Mouse (Mus musculus) kidney, embryonic 16.5 days (tissue): ENCODE results near the gene Bahcc1. TPM values are rescaled to one million over a fixed set of nuclear protein-coding genes. Genes with fewer than 3 reads are reported as not detected.
A peak's percentile ranks its signal among the peaks of the same experiment; 100 is the strongest.

Experiments used
- ATAC-seq: fragments of 200-750 bp; cut with Nextera tagmentation; 2 replicates; pipeline ENCODE4 v1.8.0; 2017; ENCODE audit warnings: moderate TSS enrichment; ENCODE audit not compliant: low FRiP score, low TSS enrichment
- H3K27ac ChIP-seq: fragments of 300-500 bp; sonication (generic); 2 replicates; pipeline ENCODE4 v1.5.1; 2014; ENCODE audit warnings: low read length
- H3K27me3 ChIP-seq: fragments of 300-500 bp; sonication (generic); 2 replicates; pipeline ENCODE4 v1.6.1; 2014; ENCODE audit warnings: low read length, control low read depth, mixed read lengths; ENCODE audit not compliant: insufficient read depth
- H3K36me3 ChIP-seq: fragments of 300-500 bp; sonication (generic); 2 replicates; pipeline ENCODE4 v1.6.1; 2014; ENCODE audit warnings: low read length, control low read depth, mixed read lengths; ENCODE audit not compliant: insufficient read depth
- H3K4me1 ChIP-seq: fragments of 300-500 bp; sonication (generic); 2 replicates; pipeline ENCODE4 v1.6.1; 2014; ENCODE audit warnings: low read length, control low read depth, mixed read lengths; ENCODE audit not compliant: insufficient read depth
- H3K4me2 ChIP-seq: fragments of 300-500 bp; sonication (generic); replicated peaks from 2 replicates; pipeline ENCODE4 v1.6.1; 2014; ENCODE audit warnings: low read depth, low read length
- H3K4me3 ChIP-seq: fragments of 300-500 bp; sonication (generic); 2 replicates; pipeline ENCODE4 v1.5.1; 2014; ENCODE audit warnings: mild to moderate bottlenecking, low read length
- H3K9ac ChIP-seq: fragments of 300-500 bp; sonication (generic); replicated peaks from 2 replicates; pipeline ENCODE4 v1.6.1; 2014; ENCODE audit warnings: low read length
- H3K9me3 ChIP-seq: fragments of 300-500 bp; sonication (generic); 2 replicates; pipeline ENCODE4 v1.6.1; 2016; ENCODE audit warnings: low read length, control low read depth
- WGBS: fragments of 180-500 bp; shearing (Covaris S2); extraction: QIAGEN DNeasy Blood & Tissue Kit; methylation state at CpG from one replicate; pipeline ENCODE4 v1.1.7; 2014; 5-methylcytosine and 5-hydroxymethylcytosine counted together
- polyA plus RNA-seq: library from polyadenylated mRNA; unstranded; fragments of >200 nt; fragmentation: Nextera tagmentation; extraction: Ambion mirVana; gene quantifications from 2 replicates; pipeline ENCODE4 v1.2.1, GENCODE M21; 2015

Bahcc1 gene
- polyA plus RNA-seq, 1 experiment from 2014 or later, result 14.2 TPM

- 6% methylated on average over 29 of the region's 29 CpGs for WGBS
- no peaks in the 10 kb centered on the region for H3K27me3 ChIP-seq
- peaks cover 69% of the 10 kb centered on the region for H3K4me1 ChIP-seq
- peak overlapping the region; percentile 96 for H3K27ac ChIP-seq
- H3K9me3 ChIP-seq, result no peaks in the 10 kb centered on the region
- H3K36me3 ChIP-seq, result no peaks in the 10 kb centered on the region
- H3K9ac ChIP-seq, result peak overlapping the region; percentile 63
- H3K4me3 ChIP-seq, result peak overlapping the region; percentile 77
- no peak for ATAC-seq
- H3K4me2 ChIP-seq, result peak overlapping the region; percentile 88
Observed at GRCm38 (mm10) chr11:120240941-120241890, 8.5 kb downstream of the Bahcc1 start.

GRCm38 (mm10) chr11:120241981-120242725 lies 9.4 kb downstream of the Bahcc1 start:
- H3K36me3 ChIP-seq, result no peaks in the 10 kb centered on the region
- H3K27ac ChIP-seq, result peak overlapping the region; percentile 96
- 0 out of 2 replicates have a peak, but pooled peaks have one; percentile 4 for ATAC-seq
- no peaks in the 10 kb centered on the region for H3K27me3 ChIP-seq
- peaks cover 79% of the 10 kb centered on the region for H3K4me1 ChIP-seq
- peak overlapping the region; percentile 58 for H3K9ac ChIP-seq
- 29% methylated on average over 6 of the region's 6 CpGs for WGBS
- H3K9me3 ChIP-seq, result no peaks in the 10 kb centered on the region
- H3K4me3 ChIP-seq, result no peak overlapping the region; the same call in 1 of the 2 replicates
- peak overlapping the region; percentile 88 for H3K4me2 ChIP-seq

GRCm38 (mm10) chr11:120242726-120243530 lies 10.2 kb downstream of the Bahcc1 start:
- Histone ChIP-seq H3K27me3 (no peaks in the 10 kb centered on the region), H3K27ac (peak overlapping the region; percentile 96), H3K36me3 (no peaks in the 10 kb centered on the region), H3K9me3 (no peaks in the 10 kb centered on the region), H3K4me1 (peaks cover 82% of the 10 kb centered on the region), H3K9ac (peak overlapping the region; percentile 58), H3K4me2 (peak overlapping the region; percentile 88), H3K4me3 (no peak overlapping the region)
- WGBS, result 16% methylated on average over 22 of the region's 22 CpGs
- 0 out of 2 replicates have a peak, but pooled peaks have one; percentile 1 for ATAC-seq

- peak overlapping the region; percentile 88 for H3K4me2 ChIP-seq
- H3K9me3 ChIP-seq, result no peaks in the 10 kb centered on the region
- no peaks in the 10 kb centered on the region for H3K27me3 ChIP-seq
- H3K27ac ChIP-seq, result peak overlapping the region; percentile 96
- H3K9ac ChIP-seq, result peak overlapping the region; percentile 58
- H3K4me1 ChIP-seq, result peaks cover 85% of the 10 kb centered on the region
- H3K4me3 ChIP-seq, result no peak overlapping the region
- 19% methylated on average over 6 of the region's 6 CpGs for WGBS
- no peak for ATAC-seq
- H3K36me3 ChIP-seq, result no peaks in the 10 kb centered on the region
Observed at GRCm38 (mm10) chr11:120243531-120243820, 10.7 kb downstream of the Bahcc1 start.

GRCm38 (mm10) chr11:120248160-120248793 lies 15.5 kb downstream of the Bahcc1 start:
- Histone ChIP-seq H3K4me2 (no peak overlapping the region), H3K27ac (peak overlapping the region; percentile 33), H3K36me3 (no peaks in the 10 kb centered on the region), H3K4me3 (no peak overlapping the region), H3K27me3 (no peaks in the 10 kb centered on the region), H3K4me1 (peaks cover 74% of the 10 kb centered on the region), H3K9me3 (no peaks in the 10 kb centered on the region), H3K9ac (no peak overlapping the region)
- WGBS, result 82% methylated on average over 10 of the region's 10 CpGs
- no peak for ATAC-seq

- Histone ChIP-seq H3K27me3 (no peaks in the 10 kb centered on the region), H3K4me3 (no peak overlapping the region), H3K4me1 (peaks cover 70% of the 10 kb centered on the region), H3K9ac (no peak overlapping the region), H3K4me2 (no peak overlapping the region), H3K36me3 (no peaks in the 10 kb centered on the region), H3K27ac (peak overlapping the region; percentile 33; the same call in 1 of the 2 replicates), H3K9me3 (no peaks in the 10 kb centered on the region)
- WGBS, result 72% methylated on average over 6 of the region's 6 CpGs
- no peak for ATAC-seq
Observed at GRCm38 (mm10) chr11:120248899-120249298, 16.2 kb downstream of the Bahcc1 start.

GRCm38 (mm10) chr11:120250991-120251949 lies 18.5 kb downstream of the Bahcc1 start:
- Histone ChIP-seq H3K27me3 (no peaks in the 10 kb centered on the region), H3K36me3 (no peaks in the 10 kb centered on the region), H3K9ac (peak overlapping the region; percentile 3; the same call in 1 of the 2 replicates), H3K4me3 (no peak overlapping the region), H3K4me1 (peaks cover 80% of the 10 kb centered on the region), H3K4me2 (no peak overlapping the region), H3K27ac (peak overlapping the region; percentile 63), H3K9me3 (no peaks in the 10 kb centered on the region)
- WGBS, result 68% methylated on average over 18 of the region's 18 CpGs
- ATAC-seq, result no peak

- no peak overlapping the region for H3K4me2 ChIP-seq
- H3K27me3 ChIP-seq, result no peaks in the 10 kb centered on the region
- H3K36me3 ChIP-seq, result no peaks in the 10 kb centered on the region
- no peak overlapping the region for H3K4me3 ChIP-seq
- 59% methylated on average over 6 of the region's 6 CpGs for WGBS
- peaks cover 80% of the 10 kb centered on the region for H3K4me1 ChIP-seq
- H3K27ac ChIP-seq, result peak overlapping the region; percentile 63
- no peak for ATAC-seq
- peak overlapping the region; percentile 3; the same call in 1 of the 2 replicates for H3K9ac ChIP-seq
- no peaks in the 10 kb centered on the region for H3K9me3 ChIP-seq
Observed at GRCm38 (mm10) chr11:120251950-120252308, 19.2 kb downstream of the Bahcc1 start.
